Mouse (Mus musculus): Measurements from ENCODE around the gene Msantd2. TPM values are rescaled to one million over a fixed set of nuclear protein-coding genes. Genes with fewer than 3 reads are reported as not detected.
A peak's percentile ranks its signal among the peaks of the same experiment; 100 is the strongest.

Gene Msantd2
- polyA plus RNA-seq, 1 experiment from 2014 or later, result 24.9 TPM

DNA sequence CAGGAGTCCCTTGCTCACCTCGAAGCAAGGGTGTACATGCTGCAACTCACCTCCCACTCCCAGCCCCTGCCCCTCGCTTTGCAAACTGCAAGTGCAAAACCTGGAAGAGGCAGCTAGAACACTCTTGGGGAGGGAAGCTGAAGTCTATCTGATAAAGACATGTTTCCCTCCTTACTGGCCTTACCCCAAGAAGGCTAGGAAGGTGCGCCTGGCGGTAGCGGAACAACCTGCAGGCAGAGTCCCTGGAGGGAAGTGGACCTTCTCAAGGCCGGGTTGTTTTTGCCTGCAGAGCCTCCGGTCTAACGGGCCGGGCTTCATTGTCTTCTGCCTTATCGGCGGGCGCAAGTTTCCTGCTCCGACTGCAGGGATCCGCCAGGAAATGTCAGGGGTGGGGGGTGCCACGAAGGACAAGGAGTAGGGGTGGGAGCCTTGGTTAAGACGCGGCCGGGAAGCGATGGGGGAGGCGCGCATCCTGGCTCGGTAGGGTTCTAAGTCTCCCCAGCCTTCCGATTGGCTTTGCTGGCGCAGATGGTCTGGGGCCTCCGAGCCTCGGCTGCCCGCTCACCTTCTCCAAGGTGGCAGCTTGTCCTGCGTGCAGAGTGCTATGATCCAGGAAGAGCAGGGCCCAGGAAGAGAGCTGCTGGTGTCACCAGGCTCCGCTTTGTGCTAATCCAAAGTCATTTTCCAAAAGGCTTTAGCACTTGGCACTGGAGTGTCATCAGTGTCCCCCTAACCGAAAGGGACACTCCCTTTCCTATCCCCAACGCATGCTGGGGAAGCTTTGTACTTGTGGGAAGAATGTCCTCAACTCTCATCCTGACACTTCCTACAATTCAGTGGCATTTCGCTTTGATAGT lies 41.1 kb downstream of the Msantd2 start:
- peak; percentile 31 for ATAC-seq (ENCODE audit: low read depth)
- H3K36me3 ChIP-seq (ENCODE audit: control insufficient read depth, insufficient read depth, low read length), result no peaks in the 10 kb centered on the region
- H3K4me2 ChIP-seq (ENCODE audit: low read depth, low read length), result peak overlapping the region; percentile 73
- peak overlapping the region; percentile 33 for H3K4me3 ChIP-seq (ENCODE audit: low read depth, low read length)
- H3K27ac ChIP-seq (replicated peaks; ENCODE audit: low read depth, low read length), result peak overlapping the region; percentile 49; the same call in 1 of the 2 replicates
- peak; percentile 61 for DNase-seq (ENCODE audit: low spot score)
- no peaks in the 10 kb centered on the region for H3K9me3 ChIP-seq (ENCODE audit: control insufficient read depth, low read length)
- 2% methylated on average over 32 of the region's 32 CpGs for WGBS
- H3K9ac ChIP-seq (ENCODE audit: low read depth, low read length), result peak overlapping the region; percentile 39
- H3K27me3 ChIP-seq (replicated peaks; ENCODE audit: control insufficient read depth, insufficient read depth, low read length), result peaks cover 60% of the 10 kb centered on the region
- H3K4me1 ChIP-seq (ENCODE audit: control insufficient read depth, insufficient read depth, low read length), result peaks cover 16% of the 10 kb centered on the region

DNA sequence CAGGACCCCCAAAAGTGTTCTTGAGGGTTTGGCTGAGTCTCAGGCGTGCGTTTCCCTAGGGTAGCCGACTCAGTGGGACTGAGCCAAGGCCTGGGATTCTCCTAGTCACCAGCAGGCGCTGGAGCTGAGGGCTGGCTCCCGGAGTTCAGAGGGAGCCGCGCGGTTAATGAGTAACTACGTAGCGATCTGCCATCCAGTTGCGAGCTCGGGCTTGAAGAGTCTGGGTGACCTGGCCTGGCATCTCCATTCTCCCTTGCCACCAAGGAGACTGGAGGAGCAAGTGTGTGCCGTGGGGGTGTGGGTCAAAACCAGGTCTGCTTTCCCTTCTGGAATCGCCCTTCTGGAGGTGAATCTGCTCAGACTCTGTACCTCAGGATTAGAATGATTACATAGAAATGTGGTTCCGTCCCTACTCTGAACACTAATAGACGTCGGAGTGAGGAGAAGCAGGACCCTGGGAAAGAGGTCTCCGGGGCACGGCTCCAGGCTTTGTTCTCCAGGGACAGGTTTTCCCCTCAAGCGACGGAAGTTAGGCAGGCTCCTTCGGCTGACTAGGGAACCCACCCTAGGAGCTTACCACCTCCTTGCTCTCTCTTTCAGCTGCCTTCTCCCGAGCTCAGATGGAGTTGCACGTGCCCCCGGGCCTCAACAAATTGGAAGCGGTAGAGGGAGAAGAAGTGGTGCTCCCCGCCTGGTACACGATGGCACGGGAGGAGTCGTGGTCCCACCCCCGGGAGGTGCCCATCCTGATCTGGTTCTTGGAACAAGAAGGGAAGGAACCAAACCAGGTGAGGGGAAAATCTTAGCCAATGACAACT lies 42.0 kb downstream of the Msantd2 start:
- ATAC-seq (ENCODE audit: low read depth), result peak; percentile 69
- peak; percentile 73 for DNase-seq (ENCODE audit: low spot score)
- peaks cover 16% of the 10 kb centered on the region for H3K4me1 ChIP-seq (ENCODE audit: control insufficient read depth, insufficient read depth, low read length)
- peak overlapping the region; percentile 73 for H3K4me2 ChIP-seq (ENCODE audit: low read depth, low read length)
- peak overlapping the region; percentile 39 for H3K9ac ChIP-seq (ENCODE audit: low read depth, low read length)
- peaks cover 60% of the 10 kb centered on the region for H3K27me3 ChIP-seq (replicated peaks; ENCODE audit: control insufficient read depth, insufficient read depth, low read length)
- 2% methylated on average over 31 of the region's 31 CpGs for WGBS
- peak overlapping the region; percentile 33 for H3K4me3 ChIP-seq (ENCODE audit: low read depth, low read length)
- peak overlapping the region; percentile 49; the same call in 1 of the 2 replicates for H3K27ac ChIP-seq (replicated peaks; ENCODE audit: low read depth, low read length)
- H3K36me3 ChIP-seq (ENCODE audit: control insufficient read depth, insufficient read depth, low read length), result no peaks in the 10 kb centered on the region
- H3K9me3 ChIP-seq (ENCODE audit: control insufficient read depth, low read length), result no peaks in the 10 kb centered on the region

- H3K4me3 ChIP-seq (ENCODE audit: low read depth, low read length), result no peak overlapping the region
- H3K36me3 ChIP-seq (ENCODE audit: control insufficient read depth, insufficient read depth, low read length), result no peaks in the 10 kb centered on the region
- no peaks in the 10 kb centered on the region for H3K4me1 ChIP-seq (ENCODE audit: control insufficient read depth, insufficient read depth, low read length)
- no peak overlapping the region for H3K4me2 ChIP-seq (ENCODE audit: low read depth, low read length)
- 0 out of 2 replicates have a peak, but pooled peaks cover 2% of the 10 kb centered on the region for H3K27me3 ChIP-seq (replicated peaks; ENCODE audit: control insufficient read depth, insufficient read depth, low read length)
- WGBS, result 80% methylated on average over 4 of the region's 4 CpGs
- no peak overlapping the region for H3K27ac ChIP-seq (replicated peaks; ENCODE audit: low read depth, low read length)
- DNase-seq (ENCODE audit: low spot score), result no peak
- H3K9me3 ChIP-seq (ENCODE audit: control insufficient read depth, low read length), result no peaks in the 10 kb centered on the region
- H3K9ac ChIP-seq (ENCODE audit: low read depth, low read length), result no peak overlapping the region
- ATAC-seq (ENCODE audit: low read depth), result no peak
Measured at GRCm38 (mm10) chr9:37536851-37537250, 47.7 kb downstream of the Msantd2 start.

DNA sequence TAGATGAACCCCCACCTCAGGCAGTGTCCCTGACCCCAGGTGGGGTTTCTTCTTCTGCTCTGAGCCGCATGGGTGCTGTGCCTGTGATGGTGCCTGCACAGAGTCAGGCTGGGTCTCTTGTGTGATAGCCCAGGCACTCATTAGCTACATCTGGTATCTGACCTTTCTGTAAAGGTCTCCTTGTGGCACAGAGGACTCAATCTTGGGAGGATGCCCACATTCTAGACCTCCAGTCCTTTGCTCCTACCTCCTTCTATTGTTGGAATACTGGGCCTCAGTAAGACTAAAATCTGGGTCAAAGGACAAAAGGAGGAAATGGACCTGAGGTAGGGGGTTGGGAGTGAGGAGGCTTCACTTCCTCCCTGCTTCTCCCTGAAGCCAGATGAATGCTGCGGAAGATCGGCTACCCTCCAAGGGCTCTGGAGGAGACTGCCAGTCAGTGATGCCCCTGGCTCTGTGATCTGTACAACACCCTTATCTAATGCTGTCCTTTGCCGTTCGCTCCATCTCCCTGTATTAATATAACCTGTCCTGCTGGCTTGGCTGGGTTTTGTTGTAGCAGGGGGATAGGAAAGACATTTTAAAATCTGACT lies 48.6 kb downstream of the Msantd2 start:
- no peak for ATAC-seq (ENCODE audit: low read depth)
- no peaks in the 10 kb centered on the region for H3K27me3 ChIP-seq (replicated peaks; ENCODE audit: control insufficient read depth, insufficient read depth, low read length)
- WGBS, result 62% methylated on average over 5 of the region's 5 CpGs

DNA sequence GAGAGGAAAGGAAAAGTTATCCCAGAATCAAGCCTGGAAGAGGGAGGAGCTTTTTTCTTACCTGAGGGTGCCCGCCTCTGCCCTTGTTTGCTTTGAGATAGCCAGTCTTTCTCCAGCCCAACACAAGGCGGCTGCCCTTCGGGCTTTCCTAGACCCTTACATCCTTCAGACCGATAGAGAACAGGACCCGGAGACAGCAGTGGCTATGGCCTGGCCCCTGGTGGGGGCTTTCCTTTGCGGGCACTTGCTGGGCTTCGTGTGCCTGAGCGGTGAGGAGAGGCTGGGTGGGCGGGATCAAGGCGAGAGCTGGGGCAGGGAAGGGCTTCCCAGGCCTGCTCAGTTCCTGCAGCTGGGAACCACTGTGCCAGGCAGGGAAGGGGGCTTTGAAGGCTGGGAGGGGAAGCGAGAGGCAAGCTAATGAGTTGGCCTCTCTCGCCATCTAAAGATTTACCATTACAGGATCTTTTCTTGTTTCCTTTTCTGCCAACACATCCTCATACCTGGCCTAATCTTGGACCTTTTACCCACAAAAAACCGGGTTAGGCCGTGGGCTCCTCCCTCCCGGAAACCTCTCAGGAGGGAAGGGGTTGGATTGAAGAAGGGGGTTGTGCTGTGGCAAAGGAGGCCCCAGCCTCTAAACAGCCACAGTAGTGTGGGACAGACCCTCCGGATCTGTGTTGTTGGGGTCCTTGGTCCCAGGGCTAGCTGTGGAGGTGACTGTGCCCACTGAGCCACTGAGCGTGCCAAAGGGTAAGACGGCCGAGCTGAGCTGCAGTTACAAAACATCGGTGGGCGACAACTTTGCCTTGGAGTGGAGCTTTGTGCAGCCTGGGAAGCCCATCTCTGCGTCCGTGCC lies 50.3 kb downstream of the Msantd2 start, which contains the start of gene Vsig2:
Gene Vsig2, plus strand, starts transcription at position 86 of the 856 bp plus-strand sequence.
- Histone ChIP-seq H3K4me2 (ENCODE audit: low read depth, low read length) (no peak within 1 kb of the TSS), H3K4me3 (ENCODE audit: low read depth, low read length) (no peak within 1 kb of the TSS), H3K9ac (ENCODE audit: low read depth, low read length) (no peak within 1 kb of the TSS), H3K9me3 (ENCODE audit: control insufficient read depth, low read length) (no peaks in the 10 kb centered on the region), H3K27me3 (replicated peaks; ENCODE audit: control insufficient read depth, insufficient read depth, low read length) (no peaks in the 10 kb centered on the region), H3K4me1 (ENCODE audit: control insufficient read depth, insufficient read depth, low read length) (0 out of 2 replicates have a peak, but pooled peaks cover 3% of the 10 kb centered on the region), H3K27ac (replicated peaks; ENCODE audit: low read depth, low read length) (no peak within 1 kb of the TSS), H3K36me3 (ENCODE audit: control insufficient read depth, insufficient read depth, low read length) (no peaks in the 10 kb centered on the region)
- DNase-seq (ENCODE audit: low spot score) (no peak), ATAC-seq (ENCODE audit: low read depth) (no peak)
- WGBS, result 54% methylated on average over 21 of the region's 23 CpGs

More for the DNA sequence above, 48.6 kb downstream of the Msantd2 start:
- no peaks in the 10 kb centered on the region for H3K4me1 ChIP-seq (ENCODE audit: control insufficient read depth, insufficient read depth, low read length)
- no peak for DNase-seq (ENCODE audit: low spot score)
- H3K4me2 ChIP-seq (ENCODE audit: low read depth, low read length), result no peak overlapping the region
- no peaks in the 10 kb centered on the region for H3K36me3 ChIP-seq (ENCODE audit: control insufficient read depth, insufficient read depth, low read length)
- H3K4me3 ChIP-seq (ENCODE audit: low read depth, low read length), result no peak overlapping the region
- no peak overlapping the region for H3K27ac ChIP-seq (replicated peaks; ENCODE audit: low read depth, low read length)
- H3K9me3 ChIP-seq (ENCODE audit: control insufficient read depth, low read length), result no peaks in the 10 kb centered on the region
- H3K9ac ChIP-seq (ENCODE audit: low read depth, low read length), result no peak overlapping the region

DNA sequence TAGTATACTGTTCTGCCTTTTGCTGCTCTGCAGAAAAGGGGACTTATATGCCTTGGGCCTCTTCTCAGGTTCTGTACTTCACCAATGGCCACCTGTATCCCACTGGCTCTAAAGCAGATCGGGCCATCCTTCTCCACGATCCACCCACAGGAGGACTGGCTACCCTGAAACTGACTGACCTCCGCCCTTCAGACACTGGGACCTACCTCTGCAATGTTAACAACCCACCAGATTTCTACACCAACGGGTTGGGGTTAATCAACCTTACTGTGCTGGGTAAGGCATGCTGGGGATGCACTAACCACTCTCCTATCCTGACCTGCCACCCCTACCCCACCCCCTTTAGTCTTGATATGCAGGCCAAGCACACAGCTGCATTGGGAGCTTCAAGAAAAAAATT lies 51.1 kb downstream of the Msantd2 start:
- H3K36me3 ChIP-seq (ENCODE audit: control insufficient read depth, insufficient read depth, low read length), result no peaks in the 10 kb centered on the region
- H3K9me3 ChIP-seq (ENCODE audit: control insufficient read depth, low read length), result no peaks in the 10 kb centered on the region
- peaks cover 6% of the 10 kb centered on the region; the same call in 1 of the 2 replicates for H3K4me1 ChIP-seq (ENCODE audit: control insufficient read depth, insufficient read depth, low read length)
- no peak overlapping the region for H3K4me3 ChIP-seq (ENCODE audit: low read depth, low read length)
- H3K9ac ChIP-seq (ENCODE audit: low read depth, low read length), result no peak overlapping the region
- WGBS, result 89% methylated on average over 4 of the region's 4 CpGs
- ATAC-seq (ENCODE audit: low read depth), result no peak
- no peak for DNase-seq (ENCODE audit: low spot score)
- H3K27me3 ChIP-seq (replicated peaks; ENCODE audit: control insufficient read depth, insufficient read depth, low read length), result peaks cover 4% of the 10 kb centered on the region
- no peak overlapping the region for H3K4me2 ChIP-seq (ENCODE audit: low read depth, low read length)
- no peak overlapping the region for H3K27ac ChIP-seq (replicated peaks; ENCODE audit: low read depth, low read length)

GRCm38 (mm10) chr9:37540701-37541575 lies 51.8 kb downstream of the Msantd2 start:
- H3K36me3 ChIP-seq (ENCODE audit: control insufficient read depth, insufficient read depth, low read length), result no peaks in the 10 kb centered on the region
- no peak overlapping the region for H3K9ac ChIP-seq (ENCODE audit: low read depth, low read length)
- H3K27me3 ChIP-seq (replicated peaks; ENCODE audit: control insufficient read depth, insufficient read depth, low read length), result peaks cover 11% of the 10 kb centered on the region
- H3K4me3 ChIP-seq (ENCODE audit: low read depth, low read length), result no peak overlapping the region
- H3K4me1 ChIP-seq (ENCODE audit: control insufficient read depth, insufficient read depth, low read length), result peaks cover 13% of the 10 kb centered on the region; the same call in 1 of the 2 replicates
- no peaks in the 10 kb centered on the region for H3K9me3 ChIP-seq (ENCODE audit: control insufficient read depth, low read length)
- H3K27ac ChIP-seq (replicated peaks; ENCODE audit: low read depth, low read length), result no peak overlapping the region
- no peak overlapping the region for H3K4me2 ChIP-seq (ENCODE audit: low read depth, low read length)
- no peak for ATAC-seq (ENCODE audit: low read depth)
- WGBS, result 82% methylated on average over 6 of the region's 6 CpGs
- DNase-seq (ENCODE audit: low spot score), result no peak
